Mouse (Mus musculus): ENCODE measurements at regions not wholly inside any gene's neighbourhood (a gene's known extent, or its start where the extent isn't known, plus 50 kb on each side); places are given as distances from the start of the nearest gene placed in this dataset.

- DNase-seq: no peak
These were observed 141.0 kb upstream of the Mdm1 start for GRCm38 (mm10) chr10:118000591-118000990.

GRCm38 (mm10) chr10:118001501-118001900 lies 140.1 kb upstream of the Mdm1 start:
- DNase-seq: no peak

GRCm38 (mm10) chr10:118001971-118002370 lies 139.6 kb upstream of the Mdm1 start:
- DNase-seq: no peak

GRCm38 (mm10) chr10:118002559-118002958 lies 139.1 kb upstream of the Mdm1 start:
- no peak for DNase-seq

GRCm38 (mm10) chr10:118003179-118003578 lies 138.4 kb upstream of the Mdm1 start:
- no peak for DNase-seq

- peak; percentile 23 for DNase-seq
These were observed 137.8 kb upstream of the Mdm1 start for GRCm38 (mm10) chr10:118003739-118004361.

GRCm38 (mm10) chr10:118004362-118004958 lies 137.2 kb upstream of the Mdm1 start:
- DNase-seq: no peak

- no peak for DNase-seq
These were observed 134.6 kb upstream of the Mdm1 start for GRCm38 (mm10) chr10:118006827-118007550.

GRCm38 (mm10) chr10:118007846-118008245 lies 133.8 kb upstream of the Mdm1 start:
- DNase-seq: no peak

GRCm38 (mm10) chr10:118011687-118012567 lies 129.7 kb upstream of the Mdm1 start:
- DNase-seq: no peak

- no peak for DNase-seq
These were observed 112.8 kb upstream of the Mdm1 start for GRCm38 (mm10) chr10:118028831-118029230.

- DNase-seq: no peak
These were observed 107.2 kb upstream of the Mdm1 start for GRCm38 (mm10) chr10:118034401-118034800.

- no peak for DNase-seq
These were observed 106.6 kb upstream of the Mdm1 start for GRCm38 (mm10) chr10:118035035-118035434.

- no peak for DNase-seq
These were observed 103.1 kb upstream of the Mdm1 start for GRCm38 (mm10) chr10:118038465-118038864.

- DNase-seq: no peak
These were observed 102.6 kb upstream of the Mdm1 start for GRCm38 (mm10) chr10:118039056-118039455.

- no peak for DNase-seq
These were observed 100.5 kb upstream of the Mdm1 start for GRCm38 (mm10) chr10:118041068-118041467.

- DNase-seq: no peak
These were observed 97.8 kb upstream of the Mdm1 start for GRCm38 (mm10) chr10:118043761-118044160.

- DNase-seq: no peak
These were observed 96.8 kb upstream of the Mdm1 start for GRCm38 (mm10) chr10:118044840-118045239.

GRCm38 (mm10) chr10:118045427-118045826 lies 96.2 kb upstream of the Mdm1 start:
- no peak for DNase-seq

GRCm38 (mm10) chr10:118046328-118046727 lies 95.3 kb upstream of the Mdm1 start:
- DNase-seq: no peak

GRCm38 (mm10) chr10:118046831-118047230 lies 94.8 kb upstream of the Mdm1 start:
- no peak for DNase-seq

- DNase-seq: peak; percentile 82
These were observed 92.3 kb upstream of the Mdm1 start for GRCm38 (mm10) chr10:118049330-118049729.

- no peak for DNase-seq
These were observed 91.4 kb upstream of the Mdm1 start for GRCm38 (mm10) chr10:118050152-118050641.
